Mouse (Mus musculus) heart, postnatal 0 days (tissue): ENCODE results near the gene Guca1a.

Experiments used
- CTCF ChIP-seq: IDR thresholded peaks from 2 replicates; pipeline ENCODE4 v1.5.1; 2016; ENCODE audit warnings: antibody characterized with exemption, control low read depth, low read depth
- EP300 ChIP-seq: IDR thresholded peaks from 2 replicates; pipeline ENCODE4 v1.6.1; 2016; ENCODE audit warnings: antibody characterized with exemption, low read depth

GRCm38 (mm10) chr17:47373991-47374390 lies 26.4 kb downstream of the Guca1a start:
- no peak for TF ChIP-seq CTCF
- no peak for TF ChIP-seq EP300
